Mouse (Mus musculus) heart, postnatal 25 days (tissue): ENCODE measurements at regions not wholly inside any gene's neighbourhood (a gene's known extent, or its start where the extent isn't known, plus 50 kb on each side); places are given as distances from the start of the nearest gene placed in this dataset.
"Not testable (repeated sequence)": the region's sequence is repeated elsewhere in the genome, so short reads cannot be mapped to it uniquely, and the experiment has no call there.

Source experiments
- DNase-seq: peaks from one replicate; pipeline ENCODE4 v3.0.0; 2022; ENCODE audit warnings: low spot score
- intact Hi-C: fragments of 180-260 bp; cut with DNase I; formaldehyde crosslinking; loops from one replicate; pipeline ENCODE4 v1.15.1; 2025

DNA sequence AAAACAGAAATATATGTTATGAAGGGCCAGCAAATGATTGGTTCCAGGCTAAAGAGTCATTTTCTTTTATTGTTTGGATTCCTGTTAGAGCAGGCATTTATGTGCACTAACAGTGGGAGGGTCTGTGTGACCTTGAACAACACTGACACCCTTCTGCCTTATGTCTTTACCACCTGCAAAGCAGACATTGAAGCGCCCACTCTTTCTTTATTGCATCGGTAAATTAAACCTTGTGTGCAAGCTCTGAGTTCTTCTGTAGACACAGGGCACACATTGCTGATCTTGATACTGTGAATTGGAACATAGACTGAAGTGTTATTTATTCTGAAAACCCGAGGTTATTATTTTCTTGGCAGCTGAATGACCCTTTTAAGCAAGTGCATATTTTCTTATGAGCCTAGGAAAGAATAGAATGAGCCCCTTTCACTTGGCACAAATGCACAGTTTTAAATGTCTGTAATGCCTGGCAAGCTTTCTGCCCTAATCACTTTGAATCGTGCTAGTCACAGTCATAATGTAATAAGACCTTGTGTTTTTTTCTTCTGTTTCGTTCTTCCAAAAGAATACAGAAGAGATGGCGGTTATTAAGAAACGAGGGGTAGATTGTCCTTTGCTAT, 125.1 kb upstream of the Cobl start:
- intact Hi-C loops: no loop called here

DNA sequence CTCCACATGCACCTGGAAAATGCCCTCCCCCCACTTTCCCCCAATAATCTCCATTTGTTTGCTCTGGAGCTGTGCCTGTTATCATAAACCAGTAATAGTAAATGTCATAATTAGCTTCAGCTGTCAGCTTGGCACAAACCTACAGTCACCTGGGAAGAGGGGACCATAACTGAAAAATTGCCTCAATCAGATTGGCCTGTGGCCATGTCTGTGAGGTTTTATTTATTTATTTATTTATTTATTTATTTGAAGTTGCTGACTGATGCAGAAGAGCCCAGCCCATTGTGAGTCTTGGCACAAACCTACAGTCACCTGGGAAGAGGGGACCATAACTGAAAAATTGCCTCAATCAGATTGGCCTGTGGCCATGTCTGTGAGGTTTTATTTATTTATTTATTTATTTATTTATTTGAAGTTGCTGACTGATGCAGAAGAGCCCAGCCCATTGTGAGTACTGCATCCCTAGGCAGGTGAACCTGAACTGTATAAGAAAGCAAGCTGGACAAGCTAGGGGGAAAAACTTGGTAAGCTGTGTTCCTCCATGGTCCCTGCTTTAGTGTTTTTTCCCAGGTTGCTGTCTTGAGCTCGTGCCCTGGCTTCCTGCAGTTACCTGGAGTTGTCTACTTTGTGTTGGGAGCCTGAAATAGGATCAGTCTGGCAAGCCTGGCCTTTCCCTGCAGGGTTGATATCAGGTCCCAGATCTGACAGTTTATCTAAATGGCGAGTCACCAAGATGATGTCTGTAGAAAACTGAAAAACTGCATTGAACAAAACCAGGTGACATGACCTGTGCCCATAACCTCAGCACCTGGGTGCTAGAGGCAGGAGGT, 120.3 kb upstream of the Cobl start:
- intact Hi-C loops, DNase-seq: not testable (repeated sequence)

More for the DNA sequence above, 125.1 kb upstream of the Cobl start:
- no peak for DNase-seq

DNA sequence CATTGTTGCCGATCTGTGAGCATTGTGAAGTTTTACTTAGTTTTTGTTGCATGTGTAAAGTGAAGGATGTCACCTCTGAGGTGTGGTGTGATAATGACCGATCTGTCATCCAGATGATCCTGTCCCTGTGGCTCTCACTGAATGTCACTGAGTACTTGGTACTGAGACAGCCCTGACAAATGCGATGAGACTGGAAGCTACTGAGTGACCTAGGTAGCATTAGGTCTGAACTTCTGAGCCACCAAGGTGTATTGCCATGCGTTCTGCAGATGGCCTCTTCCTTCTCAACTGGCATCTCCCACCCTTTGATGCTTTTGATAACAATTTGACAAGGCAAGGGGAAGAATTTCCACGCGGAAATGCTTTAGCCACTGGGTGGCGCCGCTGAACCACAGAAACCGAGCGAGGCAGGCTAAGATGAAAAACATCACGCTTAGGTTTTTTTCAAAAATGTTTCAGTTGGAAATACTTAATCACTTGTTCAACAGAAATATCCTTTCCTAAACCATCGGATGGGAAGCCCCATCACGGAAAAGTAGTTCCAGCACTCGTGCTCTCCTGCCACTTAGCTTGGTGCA, 114.3 kb upstream of the Cobl start:
- intact Hi-C loops: no loop called here
- no peak for DNase-seq

DNA sequence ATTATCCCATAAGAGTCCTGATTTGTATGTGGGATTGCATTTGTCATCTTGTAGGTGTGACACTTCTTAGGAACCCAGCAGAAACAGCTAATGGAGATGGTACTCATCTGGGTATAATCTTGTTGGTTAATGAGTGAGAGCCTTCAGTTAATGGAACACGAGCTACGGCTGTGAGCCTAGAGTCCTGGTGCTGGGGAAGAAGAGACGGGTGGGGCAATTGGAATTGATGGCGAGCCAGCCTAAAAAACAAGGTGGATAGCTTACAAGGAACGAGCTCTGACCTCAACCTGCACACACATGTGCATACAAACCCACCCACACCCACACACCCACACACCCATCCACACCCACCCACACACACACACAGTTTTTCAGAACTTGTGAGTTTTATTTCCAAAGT, 94.9 kb upstream of the Cobl start:
- intact Hi-C loops: loop anchor here (5.0 kb wide), 2 partner anchors 187 to 747 kb away; no protein-coding TSS in a partner anchor

DNA sequence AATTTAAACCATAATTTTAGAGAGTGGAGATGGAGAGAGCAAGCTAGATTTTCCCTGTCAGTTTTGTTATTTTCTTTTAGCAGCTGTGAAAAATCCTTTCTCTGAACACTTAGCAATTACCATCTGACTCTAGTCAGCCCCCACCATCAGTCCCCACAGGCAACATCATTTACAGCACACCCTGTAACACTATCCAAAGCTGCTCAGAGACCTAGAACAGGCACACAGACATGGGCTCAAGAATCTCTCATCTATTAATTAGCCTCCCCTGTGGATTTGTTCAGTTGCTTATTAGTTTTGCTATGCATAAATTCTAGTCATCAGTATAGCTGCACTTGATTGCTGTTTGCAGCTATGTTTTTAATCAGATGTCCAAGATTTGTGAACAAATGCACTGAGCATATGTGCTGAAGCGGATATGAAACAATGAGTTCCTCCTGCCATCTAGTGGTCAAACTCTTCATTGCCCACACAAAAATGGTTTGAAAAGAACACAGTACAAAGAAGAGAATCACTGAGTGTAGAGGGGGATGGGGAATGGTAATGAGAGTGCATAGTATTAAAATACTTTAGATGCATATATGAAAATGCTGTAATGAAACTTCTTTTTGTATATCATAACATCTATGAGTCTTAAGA, 94.4 kb upstream of the Cobl start:
- intact Hi-C loops: loop anchor here (5.0 kb wide), 2 partner anchors 187 to 747 kb away; no protein-coding TSS in a partner anchor
- DNase-seq: no peak

More for the DNA sequence above, 94.9 kb upstream of the Cobl start:
- no peak for DNase-seq

DNA sequence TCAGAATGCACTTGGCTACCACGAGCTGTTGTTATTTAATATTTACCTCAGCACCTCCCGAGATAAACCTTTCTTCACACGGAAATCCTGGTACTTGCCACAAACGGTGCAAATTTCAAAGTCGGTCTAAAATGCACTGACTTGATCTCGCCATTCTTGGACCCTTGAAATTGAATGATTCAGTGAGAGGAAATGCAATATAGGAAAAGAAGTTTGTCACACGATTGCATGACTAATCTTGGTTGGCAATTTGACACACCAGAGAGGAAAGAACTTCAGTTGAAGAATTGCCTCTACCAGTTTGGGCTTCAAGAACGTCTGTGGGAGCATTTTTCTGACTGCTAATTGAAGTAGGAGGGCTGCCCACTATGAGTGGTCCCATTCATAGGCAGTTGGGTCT, 93.4 kb upstream of the Cobl start:
- intact Hi-C loops: loop anchor here (5.0 kb wide), 2 partner anchors 186 to 746 kb away; no protein-coding TSS in a partner anchor
- DNase-seq: no peak

DNA sequence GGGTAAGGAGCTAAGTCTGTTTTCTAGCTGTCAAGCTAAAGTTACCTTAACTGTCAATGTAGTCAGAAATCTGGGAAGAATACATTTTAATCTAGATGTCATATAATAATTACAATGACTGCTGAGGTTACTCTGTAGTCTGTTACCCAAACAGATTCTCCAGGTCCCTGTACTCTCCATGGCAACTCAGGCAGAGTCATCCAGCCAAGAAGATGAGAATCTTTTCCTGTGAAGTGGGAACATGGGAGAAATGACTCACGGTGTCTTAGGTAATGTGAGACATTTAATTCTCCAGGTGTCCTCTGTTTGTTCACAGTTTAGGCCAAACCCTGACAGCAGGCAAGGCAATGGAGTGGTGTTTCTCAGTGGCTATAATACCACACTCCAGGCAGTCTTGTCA, 81.0 kb upstream of the Cobl start:
- no peak for DNase-seq
- intact Hi-C loops: no loop called here

DNA sequence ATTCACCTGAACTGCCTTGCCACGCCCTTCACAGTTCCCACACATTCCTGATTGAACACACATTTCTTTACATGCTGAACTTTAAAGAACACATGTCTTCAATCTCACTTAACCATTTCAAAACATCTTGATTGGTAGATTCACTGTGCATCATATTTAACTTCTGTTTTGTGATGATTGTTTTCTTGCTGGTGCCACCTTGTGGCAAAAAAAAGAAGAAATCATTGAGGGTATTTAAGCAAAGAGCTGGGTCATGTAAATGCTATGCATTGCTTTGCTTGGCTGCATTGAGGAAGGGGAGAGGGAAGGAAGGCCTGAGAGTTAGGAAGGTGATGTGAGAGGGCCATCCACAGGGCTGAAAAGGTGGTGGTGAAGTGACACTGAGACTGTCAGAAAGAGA, 78.3 kb upstream of the Cobl start:
- intact Hi-C loops: loop anchor here (2.0 kb wide), 1 partner anchor 170 kb away; no protein-coding TSS in a partner anchor
- DNase-seq: no peak

DNA sequence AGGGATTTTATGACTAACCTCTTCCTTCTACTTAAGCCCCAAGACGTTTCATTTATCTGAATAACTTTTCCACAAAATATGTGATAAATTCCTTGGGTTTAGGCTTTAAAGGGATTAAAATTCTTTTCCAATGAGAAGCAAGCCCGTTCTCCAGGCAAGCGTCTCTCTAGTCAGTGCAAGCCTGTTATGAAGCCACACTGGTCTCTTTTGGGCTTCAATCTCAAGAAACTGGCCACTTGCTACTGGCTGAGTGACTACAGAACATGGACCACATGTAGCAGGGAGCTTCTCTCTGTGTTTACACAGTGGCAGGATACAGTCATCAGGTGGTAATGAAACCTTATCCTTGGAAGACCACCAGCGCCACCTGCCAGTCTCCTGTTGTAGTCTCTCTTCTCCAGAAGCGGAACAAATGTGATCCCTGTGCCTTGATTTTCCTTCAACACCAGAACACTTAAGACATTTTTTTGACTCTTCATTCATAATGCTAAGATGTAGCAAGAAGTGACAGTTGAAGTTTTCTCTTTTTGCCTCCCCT, 75.6 kb upstream of the Cobl start:
- intact Hi-C loops: no loop called here
- no peak for DNase-seq

DNA sequence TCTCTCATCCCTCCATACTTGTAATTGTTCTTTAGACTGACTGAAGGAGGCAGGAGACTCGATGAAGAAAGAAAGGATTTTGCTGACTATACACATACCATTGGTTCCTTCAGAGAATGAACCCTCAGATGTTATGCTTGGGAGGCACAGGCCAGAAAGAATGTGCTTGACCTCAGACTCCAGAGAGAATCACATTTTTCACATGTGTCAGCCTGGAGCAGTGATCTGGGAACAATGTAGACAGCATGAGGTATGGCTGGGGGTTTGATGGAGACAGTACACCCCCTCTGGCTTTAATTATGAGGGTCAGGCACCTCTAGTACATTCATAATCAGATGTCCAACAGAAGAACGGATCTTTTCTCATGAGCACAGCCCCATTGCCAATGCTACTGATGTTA, 70.3 kb upstream of the Cobl start:
- no peak for DNase-seq
- intact Hi-C loops: no loop called here

DNA sequence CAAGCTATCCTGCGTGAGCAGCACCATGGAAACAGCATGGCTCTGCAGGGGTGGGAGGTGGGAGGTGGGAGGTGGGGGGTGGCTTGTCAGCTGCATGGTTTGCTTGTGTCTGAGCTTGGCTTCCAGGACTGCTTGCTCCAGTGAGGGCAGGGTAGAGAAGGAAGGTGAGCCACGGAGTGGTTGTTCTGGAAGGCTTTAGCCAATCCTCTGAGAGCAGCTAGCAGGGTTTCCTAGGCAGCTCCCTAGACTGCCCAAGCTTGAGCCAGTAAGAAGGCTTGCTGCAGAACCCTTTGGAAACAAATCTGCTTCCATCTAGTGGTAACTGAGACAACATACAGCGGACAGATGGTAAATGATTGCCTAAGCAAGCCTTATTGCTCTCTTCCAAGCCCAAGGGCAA, 67.5 kb upstream of the Cobl start:
- no peak for DNase-seq
- intact Hi-C loops: loop anchor here (2.0 kb wide), 1 partner anchor 159 kb away; no protein-coding TSS in a partner anchor

DNA sequence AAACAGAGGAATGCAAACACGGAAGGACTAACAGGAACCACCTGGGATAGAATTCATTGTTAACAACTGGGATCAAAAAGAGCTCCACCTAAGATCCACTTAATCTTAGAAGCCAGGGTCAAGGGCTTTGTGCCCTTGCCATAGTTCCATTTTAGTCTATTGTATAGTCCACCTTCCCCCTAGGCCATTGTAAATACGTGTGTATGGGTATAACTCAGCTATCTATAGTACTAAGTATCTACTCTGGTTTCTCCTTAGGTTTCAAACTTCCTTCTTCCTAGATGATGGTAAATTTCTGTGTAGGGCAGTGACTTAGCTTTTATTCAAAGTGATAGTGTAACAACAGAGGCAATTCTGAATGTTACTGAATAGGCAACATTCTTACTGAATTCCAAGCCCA, 57.3 kb upstream of the Cobl start:
- intact Hi-C loops, DNase-seq: not testable (repeated sequence)

DNA sequence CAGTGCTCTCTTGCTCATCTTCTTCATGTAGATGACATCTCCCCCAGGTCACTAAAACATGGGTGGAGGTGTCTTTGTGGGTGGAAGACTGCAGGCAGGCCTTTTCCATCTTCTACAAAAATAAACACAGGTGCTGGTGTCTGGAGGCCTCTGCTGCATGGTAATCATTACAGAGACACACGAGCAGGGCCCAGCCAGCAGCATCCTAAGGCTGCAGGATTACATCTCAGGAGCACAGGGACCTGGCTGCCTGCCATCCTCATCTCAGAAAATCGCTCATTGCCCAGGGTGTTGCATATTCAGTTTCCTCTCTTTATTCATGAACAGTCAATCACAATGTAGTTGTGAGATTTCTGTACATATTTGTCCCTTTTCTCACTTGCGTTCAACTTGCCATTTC, 56.5 kb upstream of the Cobl start:
- DNase-seq: no peak
- intact Hi-C loops: no loop called here

DNA sequence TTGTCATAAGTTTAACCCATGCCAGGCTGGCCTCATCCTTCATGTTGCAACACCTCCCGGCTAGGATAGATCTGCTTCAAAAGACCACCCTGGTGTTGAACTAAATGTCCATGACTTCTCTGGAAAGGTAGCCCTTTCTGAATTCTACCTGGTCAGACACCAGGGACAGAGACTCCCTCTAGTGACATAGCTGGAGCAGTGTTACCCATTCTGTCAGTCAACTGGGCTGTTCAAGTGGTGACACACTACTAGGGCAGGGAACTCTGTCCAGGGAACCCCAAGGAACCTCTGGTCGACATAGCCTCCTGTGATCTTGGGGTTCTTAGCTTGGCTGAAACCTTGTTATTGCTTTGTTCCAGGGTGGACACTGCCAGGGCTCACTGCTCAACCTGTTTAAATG, 51.6 kb upstream of the Cobl start:
- intact Hi-C loops: no loop called here

More for the DNA sequence above, 51.6 kb upstream of the Cobl start:
- DNase-seq: no peak
